Mouse (Mus musculus): ENCODE results near the gene Pola1. TPM values are rescaled to one million over a fixed set of nuclear protein-coding genes. Genes with fewer than 3 reads are reported as not detected.

Pola1 gene
- polyA plus RNA-seq, 1 experiment from 2014 or later: 20.5 TPM

GRCm38 (mm10) chrX:93650738-93651137 is 18.8 kb upstream of the Pola1 start:
- Histone ChIP-seq H3K4me1 (ENCODE audit: control insufficient read depth, insufficient read depth, low read length) (no peaks in the 10 kb centered on the region), H3K27me3 (ENCODE audit: control insufficient read depth, insufficient read depth, low read length) (no peaks in the 10 kb centered on the region), H3K27ac (ENCODE audit: low read length) (no peak overlapping the region), H3K9me3 (replicated peaks; ENCODE audit: control insufficient read depth, low read length) (no peaks in the 10 kb centered on the region), H3K4me3 (replicated peaks; ENCODE audit: low read length) (no peak overlapping the region), H3K9ac (ENCODE audit: low read length) (no peak overlapping the region), H3K4me2 (ENCODE audit: low read depth, low read length) (no peak overlapping the region), H3K36me3 (ENCODE audit: control insufficient read depth, insufficient read depth, low read length) (no peaks in the 10 kb centered on the region)
- ATAC-seq (ENCODE audit: insufficient read depth, low FRiP score): no peak
- 81% methylated on average over 2 of the region's 2 CpGs for WGBS

DNA sequence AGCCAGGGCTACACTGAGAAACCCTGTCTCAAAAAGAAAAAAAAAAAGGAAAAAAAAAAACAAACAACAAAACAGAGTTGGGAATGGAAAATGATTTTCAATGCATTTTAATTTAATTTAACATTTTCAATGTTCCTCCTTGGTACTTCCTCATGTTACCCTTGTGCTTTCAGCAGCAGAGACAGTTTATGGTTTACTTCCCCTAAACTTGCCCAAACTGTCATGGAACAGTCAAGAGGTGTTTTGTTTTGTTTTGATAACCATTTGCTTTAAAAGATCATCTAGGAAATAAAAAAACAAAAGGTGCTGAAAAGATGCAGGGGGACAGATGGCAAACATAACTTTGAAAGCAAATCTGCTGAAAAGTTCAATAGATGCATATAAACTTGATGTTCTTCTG is 12.1 kb upstream of the Pola1 start:
- no peak for ATAC-seq (ENCODE audit: insufficient read depth, low FRiP score)
- no peak overlapping the region for H3K27ac ChIP-seq (ENCODE audit: low read length)
- H3K4me1 ChIP-seq (ENCODE audit: control insufficient read depth, insufficient read depth, low read length): no peaks in the 10 kb centered on the region

DNA sequence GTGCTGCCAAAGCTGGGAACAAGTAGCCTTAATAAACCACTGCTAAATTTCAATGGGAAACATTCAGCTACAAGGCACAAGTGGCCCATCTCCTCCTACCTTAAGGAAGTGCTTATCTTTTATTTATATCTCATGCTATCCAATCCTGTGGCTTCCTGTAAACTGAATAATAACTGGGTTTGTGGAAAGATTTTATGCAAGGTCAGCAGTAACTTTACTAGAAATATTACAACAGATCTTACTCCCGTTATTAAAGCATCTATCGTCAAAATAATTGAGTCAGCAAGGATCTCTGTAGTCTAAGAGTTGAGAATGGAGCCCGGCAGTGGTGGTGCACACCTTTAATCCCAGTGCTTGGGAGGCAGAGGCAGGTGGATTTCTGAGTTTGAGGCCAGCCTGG is 11.6 kb upstream of the Pola1 start:
- Histone ChIP-seq H3K4me1 (ENCODE audit: control insufficient read depth, insufficient read depth, low read length) (no peaks in the 10 kb centered on the region), H3K9ac (ENCODE audit: low read length) (no peak overlapping the region), H3K36me3 (ENCODE audit: control insufficient read depth, insufficient read depth, low read length) (no peaks in the 10 kb centered on the region), H3K4me2 (ENCODE audit: low read depth, low read length) (no peak overlapping the region), H3K27ac (ENCODE audit: low read length) (no peak overlapping the region), H3K9me3 (replicated peaks; ENCODE audit: control insufficient read depth, low read length) (no peaks in the 10 kb centered on the region), H3K4me3 (replicated peaks; ENCODE audit: low read length) (no peak overlapping the region), H3K27me3 (ENCODE audit: control insufficient read depth, insufficient read depth, low read length) (no peaks in the 10 kb centered on the region)
- no peak for ATAC-seq (ENCODE audit: insufficient read depth, low FRiP score)
- 81% methylated on average over 3 of the region's 3 CpGs for WGBS

More for the DNA sequence above, 12.1 kb upstream of the Pola1 start:
- Histone ChIP-seq H3K9ac (ENCODE audit: low read length) (no peak overlapping the region), H3K9me3 (replicated peaks; ENCODE audit: control insufficient read depth, low read length) (no peaks in the 10 kb centered on the region), H3K36me3 (ENCODE audit: control insufficient read depth, insufficient read depth, low read length) (no peaks in the 10 kb centered on the region), H3K27me3 (ENCODE audit: control insufficient read depth, insufficient read depth, low read length) (no peaks in the 10 kb centered on the region), H3K4me2 (ENCODE audit: low read depth, low read length) (no peak overlapping the region), H3K4me3 (replicated peaks; ENCODE audit: low read length) (no peak overlapping the region)

DNA sequence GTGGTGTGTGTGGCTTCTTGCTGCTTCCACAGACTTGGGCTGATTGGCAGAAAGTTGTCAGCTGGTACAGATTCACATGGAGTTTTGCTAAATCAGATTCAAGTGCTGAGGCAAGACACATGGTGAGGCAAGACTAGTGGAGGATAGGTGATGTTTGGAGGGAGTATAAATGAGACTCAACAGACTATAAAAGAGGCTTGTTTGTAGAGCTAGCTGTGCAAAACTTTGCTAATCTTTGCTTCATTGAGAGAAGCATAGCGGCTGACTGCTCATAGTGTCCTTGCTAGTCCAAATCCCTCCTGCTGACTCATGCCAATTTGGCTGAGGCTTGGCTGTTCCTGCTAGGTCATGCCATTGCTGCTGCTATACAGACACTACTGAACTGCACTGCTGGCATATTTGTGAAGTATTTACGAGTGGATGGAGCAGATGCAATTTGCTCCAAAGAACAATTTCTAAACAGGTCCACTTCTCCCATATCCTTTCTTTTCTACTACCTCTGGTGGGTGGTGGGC is 3.0 kb upstream of the Pola1 start:
- Histone ChIP-seq H3K9ac (ENCODE audit: low read length) (no peak overlapping the region), H3K4me1 (ENCODE audit: control insufficient read depth, insufficient read depth, low read length) (peaks cover 3% of the 10 kb centered on the region; the same call in 1 of the 2 replicates), H3K27me3 (ENCODE audit: control insufficient read depth, insufficient read depth, low read length) (no peaks in the 10 kb centered on the region), H3K4me3 (replicated peaks; ENCODE audit: low read length) (no peak overlapping the region), H3K36me3 (ENCODE audit: control insufficient read depth, insufficient read depth, low read length) (no peaks in the 10 kb centered on the region), H3K9me3 (replicated peaks; ENCODE audit: control insufficient read depth, low read length) (no peaks in the 10 kb centered on the region), H3K4me2 (ENCODE audit: low read depth, low read length) (no peak overlapping the region), H3K27ac (ENCODE audit: low read length) (no peak overlapping the region)
- no peak for ATAC-seq (ENCODE audit: insufficient read depth, low FRiP score)
- WGBS: 68% methylated on average over 2 of the region's 2 CpGs

DNA sequence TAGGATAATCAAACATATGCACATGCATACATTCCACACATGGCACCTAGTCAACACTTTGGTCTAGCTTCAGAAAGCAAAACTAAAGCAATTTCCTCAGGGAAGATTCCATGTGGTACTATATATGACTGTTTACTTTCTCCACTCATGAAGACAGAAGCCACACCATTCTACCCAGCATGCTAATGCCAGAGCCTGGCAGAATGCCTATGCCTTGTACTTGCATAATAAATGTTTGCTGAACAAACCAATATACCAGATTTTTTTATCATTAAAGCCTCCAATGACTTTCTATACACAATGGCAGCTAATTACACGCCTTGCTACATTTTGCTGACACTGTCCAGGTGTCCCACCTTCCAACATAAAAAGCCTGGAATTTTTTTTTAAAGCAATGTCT is 1.7 kb downstream of the Pola1 start:
- H3K4me1 ChIP-seq (ENCODE audit: control insufficient read depth, insufficient read depth, low read length): peaks cover 3% of the 10 kb centered on the region; the same call in 1 of the 2 replicates
- peak overlapping the region; percentile 56 for H3K4me2 ChIP-seq (ENCODE audit: low read depth, low read length)
- no peak for ATAC-seq (ENCODE audit: insufficient read depth, low FRiP score)
- H3K27me3 ChIP-seq (ENCODE audit: control insufficient read depth, insufficient read depth, low read length): no peaks in the 10 kb centered on the region
- H3K36me3 ChIP-seq (ENCODE audit: control insufficient read depth, insufficient read depth, low read length): no peaks in the 10 kb centered on the region
- no peak overlapping the region for H3K9ac ChIP-seq (ENCODE audit: low read length)
- WGBS: 47% methylated on average over 1 of the region's 1 CpGs
- no peak overlapping the region for H3K27ac ChIP-seq (ENCODE audit: low read length)
- H3K9me3 ChIP-seq (replicated peaks; ENCODE audit: control insufficient read depth, low read length): no peaks in the 10 kb centered on the region
- no peak overlapping the region; the same call in 1 of the 2 replicates for H3K4me3 ChIP-seq (replicated peaks; ENCODE audit: low read length)

GRCm38 (mm10) chrX:93602214-93602613 is 29.7 kb downstream of the Pola1 start:
- Histone ChIP-seq H3K9me3 (replicated peaks; ENCODE audit: control insufficient read depth, low read length) (no peaks in the 10 kb centered on the region), H3K4me1 (ENCODE audit: control insufficient read depth, insufficient read depth, low read length) (no peaks in the 10 kb centered on the region), H3K4me3 (replicated peaks; ENCODE audit: low read length) (no peak overlapping the region), H3K27me3 (ENCODE audit: control insufficient read depth, insufficient read depth, low read length) (no peaks in the 10 kb centered on the region), H3K4me2 (ENCODE audit: low read depth, low read length) (no peak overlapping the region), H3K36me3 (ENCODE audit: control insufficient read depth, insufficient read depth, low read length) (no peaks in the 10 kb centered on the region), H3K27ac (ENCODE audit: low read length) (no peak overlapping the region), H3K9ac (ENCODE audit: low read length) (no peak overlapping the region)
- no peak for ATAC-seq (ENCODE audit: insufficient read depth, low FRiP score)
- WGBS: 79% methylated on average over 1 of the region's 1 CpGs

- Histone ChIP-seq H3K4me2 (ENCODE audit: low read depth, low read length) (no peak overlapping the region), H3K27me3 (ENCODE audit: control insufficient read depth, insufficient read depth, low read length) (no peaks in the 10 kb centered on the region), H3K9ac (ENCODE audit: low read length) (no peak overlapping the region), H3K4me1 (ENCODE audit: control insufficient read depth, insufficient read depth, low read length) (no peaks in the 10 kb centered on the region), H3K4me3 (replicated peaks; ENCODE audit: low read length) (no peak overlapping the region), H3K27ac (ENCODE audit: low read length) (no peak overlapping the region), H3K36me3 (ENCODE audit: control insufficient read depth, insufficient read depth, low read length) (no peaks in the 10 kb centered on the region), H3K9me3 (replicated peaks; ENCODE audit: control insufficient read depth, low read length) (no peaks in the 10 kb centered on the region)
- no peak for ATAC-seq (ENCODE audit: insufficient read depth, low FRiP score)
- 97% methylated on average over 4 of the region's 4 CpGs for WGBS
Observed at GRCm38 (mm10) chrX:93594283-93594682, 37.7 kb downstream of the Pola1 start.

DNA sequence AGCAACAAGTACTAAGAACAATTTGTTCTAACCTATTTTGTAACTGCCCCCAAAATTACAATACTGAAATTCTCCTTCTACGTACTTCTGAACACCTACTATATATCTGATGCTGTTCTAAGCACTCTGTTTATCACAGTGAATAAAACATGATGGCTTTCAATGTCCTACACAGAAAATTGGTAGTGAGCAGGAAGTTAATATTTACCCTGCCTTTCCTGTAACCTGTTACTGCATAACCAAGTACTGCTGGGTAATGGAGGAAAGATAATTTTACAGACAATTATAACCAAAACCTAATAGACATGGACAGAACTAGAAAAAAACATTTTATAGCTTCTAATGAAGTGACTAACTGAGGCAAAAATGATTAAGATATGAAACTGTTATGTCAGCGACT is 51.0 kb downstream of the Pola1 start:
- no peak for ATAC-seq (ENCODE audit: insufficient read depth, low FRiP score)
- H3K9ac ChIP-seq (ENCODE audit: low read length): no peak overlapping the region
- H3K9me3 ChIP-seq (replicated peaks; ENCODE audit: control insufficient read depth, low read length): no peaks in the 10 kb centered on the region
- 87% methylated on average over 2 of the region's 2 CpGs for WGBS
- H3K4me3 ChIP-seq (replicated peaks; ENCODE audit: low read length): no peak overlapping the region
- no peaks in the 10 kb centered on the region for H3K36me3 ChIP-seq (ENCODE audit: control insufficient read depth, insufficient read depth, low read length)
- no peak overlapping the region for H3K27ac ChIP-seq (ENCODE audit: low read length)
- H3K4me1 ChIP-seq (ENCODE audit: control insufficient read depth, insufficient read depth, low read length): no peaks in the 10 kb centered on the region
- no peak overlapping the region for H3K4me2 ChIP-seq (ENCODE audit: low read depth, low read length)
- no peaks in the 10 kb centered on the region for H3K27me3 ChIP-seq (ENCODE audit: control insufficient read depth, insufficient read depth, low read length)

DNA sequence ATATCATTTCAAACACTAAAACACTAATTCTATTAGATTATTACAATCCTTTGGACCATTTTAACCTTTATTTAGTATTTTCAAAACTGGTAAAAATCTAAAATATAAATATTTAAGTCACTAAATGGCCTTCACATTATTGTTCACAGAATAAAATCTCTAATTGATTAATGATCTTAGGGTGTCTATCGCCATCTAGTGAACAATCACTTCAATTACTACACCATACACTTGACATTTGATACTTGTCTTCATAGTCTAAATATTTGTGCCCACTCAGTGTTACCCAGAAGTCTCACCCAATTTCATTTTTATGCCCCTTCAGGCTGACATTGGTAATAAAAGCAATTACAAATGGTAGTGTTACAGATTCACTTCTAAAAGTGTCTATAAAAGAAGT is 74.8 kb downstream of the Pola1 start:
- Histone ChIP-seq H3K4me1 (ENCODE audit: control insufficient read depth, insufficient read depth, low read length) (no peaks in the 10 kb centered on the region), H3K36me3 (ENCODE audit: control insufficient read depth, insufficient read depth, low read length) (no peaks in the 10 kb centered on the region), H3K4me2 (ENCODE audit: low read depth, low read length) (no peak overlapping the region), H3K4me3 (replicated peaks; ENCODE audit: low read length) (no peak overlapping the region), H3K27ac (ENCODE audit: low read length) (no peak overlapping the region), H3K9me3 (replicated peaks; ENCODE audit: control insufficient read depth, low read length) (no peaks in the 10 kb centered on the region), H3K27me3 (ENCODE audit: control insufficient read depth, insufficient read depth, low read length) (no peaks in the 10 kb centered on the region), H3K9ac (ENCODE audit: low read length) (no peak overlapping the region)
- no peak for ATAC-seq (ENCODE audit: insufficient read depth, low FRiP score)
- 14% methylated on average over 1 of the region's 1 CpGs for WGBS

DNA sequence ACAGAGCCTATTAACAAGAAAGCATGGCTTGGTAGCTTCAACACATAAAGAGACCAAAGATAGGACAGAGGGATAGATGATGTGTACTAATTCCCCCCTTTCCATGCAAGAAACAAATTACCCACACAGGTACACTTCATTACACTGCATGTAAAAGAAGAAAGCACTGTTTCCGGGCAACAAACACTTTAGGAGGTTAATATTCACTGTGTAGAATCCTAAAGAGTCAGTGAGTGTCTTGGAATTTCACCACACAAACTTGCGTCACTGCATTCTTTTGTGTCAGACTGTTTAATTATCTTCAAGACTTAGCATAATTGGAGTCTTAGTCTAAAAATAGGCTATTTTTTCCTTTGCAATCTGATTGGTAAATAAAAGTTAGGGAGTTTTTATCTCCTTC is 92.2 kb downstream of the Pola1 start:
- Histone ChIP-seq H3K27ac (ENCODE audit: low read length) (no peak overlapping the region), H3K4me3 (replicated peaks; ENCODE audit: low read length) (no peak overlapping the region), H3K9me3 (replicated peaks; ENCODE audit: control insufficient read depth, low read length) (no peaks in the 10 kb centered on the region), H3K4me1 (ENCODE audit: control insufficient read depth, insufficient read depth, low read length) (no peaks in the 10 kb centered on the region), H3K4me2 (ENCODE audit: low read depth, low read length) (no peak overlapping the region), H3K27me3 (ENCODE audit: control insufficient read depth, insufficient read depth, low read length) (no peaks in the 10 kb centered on the region), H3K36me3 (ENCODE audit: control insufficient read depth, insufficient read depth, low read length) (no peaks in the 10 kb centered on the region), H3K9ac (ENCODE audit: low read length) (no peak overlapping the region)
- 85% methylated on average over 2 of the region's 2 CpGs for WGBS
- no peak for ATAC-seq (ENCODE audit: insufficient read depth, low FRiP score)

Data from stomach, embryonic 16.5 days (tissue).